In the genomic region with DNA sequence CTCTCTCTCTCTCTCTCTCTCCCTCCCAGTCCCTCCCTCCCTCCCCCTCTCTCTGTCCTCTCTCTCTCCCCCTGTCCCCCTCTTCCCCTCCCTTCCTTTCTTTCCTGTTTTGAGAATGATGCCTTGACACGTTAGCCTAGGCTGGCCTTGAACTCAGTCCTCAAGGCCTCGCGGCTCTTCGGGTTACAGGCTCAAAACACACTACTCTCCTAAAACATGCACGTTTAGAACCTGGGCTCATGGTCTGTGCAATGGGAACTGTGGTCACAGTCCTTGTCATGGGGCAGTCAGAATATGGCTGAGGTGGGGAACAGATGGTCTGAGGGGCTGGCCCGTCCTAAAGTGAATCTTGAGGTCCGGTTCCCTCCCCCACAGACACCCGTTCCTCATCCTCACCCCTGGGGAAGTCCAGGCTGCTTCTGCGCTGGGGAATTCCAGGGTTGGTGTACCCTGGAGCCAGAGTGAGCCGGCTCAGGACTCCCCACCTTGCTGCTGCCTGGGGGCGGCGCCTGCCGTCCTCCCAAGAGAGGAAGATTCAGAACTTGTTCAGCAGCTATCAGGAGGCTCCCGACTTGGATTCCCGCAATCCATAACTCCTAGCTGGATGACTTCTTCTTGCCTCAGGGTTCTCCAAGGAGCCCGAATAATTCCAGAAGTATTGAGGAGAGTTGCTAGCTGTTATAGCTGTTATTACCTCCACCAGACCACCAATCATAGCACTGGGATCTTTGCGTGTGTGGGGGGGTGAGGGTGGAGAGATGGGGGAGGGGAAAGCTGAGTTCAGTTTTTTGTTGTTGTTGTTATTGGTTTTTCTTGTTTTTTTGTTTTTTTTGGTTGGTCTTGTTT, we compare ENCODE assay signal across 8 mouse cellular contexts. TPM values are rescaled to one million over a fixed set of nuclear protein-coding genes. Genes with fewer than 3 reads are reported as not detected.
A peak's percentile ranks its signal among the peaks of the same experiment; 100 is the strongest.
DNase-seq lines count a peak whose midpoint lies in the region; ATAC-seq and TF ChIP-seq lines count a peak whose summit lies in the region.

No protein-coding gene starts in this region.

- H3K4me1 ChIP-seq in lung, embryonic 14.5 days (ENCODE audit: insufficient read depth) = peaks cover 3% of the 10 kb centered on the region; the same call in 1 of the 2 replicates
- H3K4me1 ChIP-seq in hindbrain, embryonic 13.5 days (replicated peaks) = peaks cover 15% of the 10 kb centered on the region
- peaks cover 22% of the 10 kb centered on the region for H3K4me1 ChIP-seq in lung, embryonic 16.5 days (replicated peaks; ENCODE audit: control insufficient read depth, insufficient read depth, low read length)

- H3K36me3 ChIP-seq in lung, embryonic 14.5 days (ENCODE audit: insufficient read depth) = 0 out of 2 replicates have a peak, but pooled peaks cover 4% of the 10 kb centered on the region
- H3K36me3 ChIP-seq in hindbrain, embryonic 13.5 days = no peaks in the 10 kb centered on the region
- H3K36me3 ChIP-seq in lung, embryonic 16.5 days (ENCODE audit: control insufficient read depth, insufficient read depth, low read length) = no peaks in the 10 kb centered on the region

- no peak for DNase-seq in lung, embryonic 14.5 days
- no peak for DNase-seq in lung, postnatal 25 days (ENCODE audit: low spot score)
- no peak for DNase-seq in cerebellum, adult 9-10 months
- DNase-seq in cerebellum, postnatal 4 days (ENCODE audit: low spot score in 2 of 2) = no peak
- DNase-seq in spleen, postnatal 14 days (ENCODE audit: low spot score in 2 of 2) = no peak

- peak overlapping the region; percentile 72 for H3K4me2 ChIP-seq in lung, embryonic 14.5 days
- peak overlapping the region; percentile 13; the same call in 1 of the 2 replicates for H3K4me2 ChIP-seq in hindbrain, embryonic 13.5 days
- H3K4me2 ChIP-seq in lung, embryonic 16.5 days (ENCODE audit: low read depth, low read length) = peak overlapping the region; percentile 78

- no peaks in the 10 kb centered on the region for H3K9me3 ChIP-seq in lung, embryonic 14.5 days (ENCODE audit: low read depth, low read length)
- H3K9me3 ChIP-seq in hindbrain, embryonic 13.5 days = no peaks in the 10 kb centered on the region
- H3K9me3 ChIP-seq in lung, embryonic 16.5 days (ENCODE audit: control insufficient read depth, low read length) = no peaks in the 10 kb centered on the region

- 5% methylated on average over 17 of the region's 17 CpGs for WGBS in lung, embryonic 14.5 days
- WGBS in hindbrain, embryonic 13.5 days = 8% methylated on average over 16 of the region's 17 CpGs
- 4% methylated on average over 17 of the region's 17 CpGs for WGBS in lung, embryonic 16.5 days

- ATAC-seq in lung, embryonic 14.5 days (ENCODE audit: insufficient read depth) = no peak
- peak; percentile 38 for ATAC-seq in activated CD4-positive, CD25-positive, alpha-beta regulatory T cell, adult 4 months
- ATAC-seq in hindbrain, embryonic 13.5 days (ENCODE audit: low FRiP score) = no peak
- ATAC-seq in lung, embryonic 16.5 days (ENCODE audit: low read depth) = no peak

- H3K4me3 ChIP-seq in lung, embryonic 14.5 days (ENCODE audit: low read depth, low read length) = peak overlapping the region; percentile 42
- H3K4me3 ChIP-seq in hindbrain, embryonic 13.5 days = peak overlapping the region; percentile 25; the same call in 1 of the 2 replicates
- peak overlapping the region; percentile 62 for H3K4me3 ChIP-seq in lung, embryonic 16.5 days (ENCODE audit: low read length)

- peak overlapping the region; percentile 42; the same call in 1 of the 2 replicates for H3K9ac ChIP-seq in lung, embryonic 14.5 days
- H3K9ac ChIP-seq in hindbrain, embryonic 13.5 days = no peak overlapping the region
- H3K9ac ChIP-seq in lung, embryonic 16.5 days (ENCODE audit: low read length) = peak overlapping the region; percentile 74

- no peak for TF ChIP-seq CTCF in lung, embryonic 14.5 days (IDR thresholded peaks at IDR 0.05; ENCODE audit: low read depth)

- H3K27ac ChIP-seq in lung, embryonic 14.5 days (ENCODE audit: low read depth) = no peak overlapping the region
- H3K27ac ChIP-seq in hindbrain, embryonic 13.5 days = no peak overlapping the region
- H3K27ac ChIP-seq in lung, embryonic 16.5 days (ENCODE audit: low read length) = no peak overlapping the region

- H3K27me3 ChIP-seq in lung, embryonic 14.5 days (ENCODE audit: insufficient read depth, low read length) = peaks cover 35% of the 10 kb centered on the region
- peaks cover 84% of the 10 kb centered on the region for H3K27me3 ChIP-seq in hindbrain, embryonic 13.5 days
- peaks cover 5% of the 10 kb centered on the region for H3K27me3 ChIP-seq in lung, embryonic 16.5 days (ENCODE audit: control insufficient read depth, insufficient read depth, low read depth, low read length)

RNA-seq across cellular contexts. Expression of a gene that starts 0.8 kb away (rescaled TPM):
- polyA plus RNA-seq in lung, embryonic 14.5 days (2014; fragmentation: Nextera tagmentation; extraction: Ambion mirVana) = 33.6 and 41.5 TPM in 2 replicates
- 10 to 100 TPM; 55.3 to 64.7 TPM for polyA plus RNA-seq in activated CD4-positive, CD25-positive, alpha-beta regulatory T cell, adult 4 months (2017; shearing (Covaris generic))
- 3.4 and 4.4 TPM in 2 replicates for polyA plus RNA-seq in hindbrain, embryonic 13.5 days (2015; fragmentation: Nextera tagmentation; extraction: Ambion mirVana)
- polyA plus RNA-seq in lung, embryonic 16.5 days (2015; fragmentation: Nextera tagmentation; extraction: Ambion mirVana) = 76.2 and 93.0 TPM in 2 replicates

RNA-seq across cellular contexts. Expression of a gene that starts 12.6 kb away (rescaled TPM):
- 1.5 TPM in 2 replicates for polyA plus RNA-seq in lung, embryonic 14.5 days (2014; fragmentation: Nextera tagmentation; extraction: Ambion mirVana)
- polyA plus RNA-seq in activated CD4-positive, CD25-positive, alpha-beta regulatory T cell, adult 4 months (2017; shearing (Covaris generic)) = 1 to 10 TPM; 2.9 to 3.8 TPM
- polyA plus RNA-seq in hindbrain, embryonic 13.5 days (2015; fragmentation: Nextera tagmentation; extraction: Ambion mirVana) = 0.21 TPM in 1 of 2 replicates, not detected in the other
- polyA plus RNA-seq in lung, embryonic 16.5 days (2015; fragmentation: Nextera tagmentation; extraction: Ambion mirVana) = 2.2 and 4.2 TPM in 2 replicates

RNA-seq across cellular contexts. Expression of a gene that starts 14.0 kb away (rescaled TPM):
- polyA plus RNA-seq in lung, embryonic 14.5 days (2014; fragmentation: Nextera tagmentation; extraction: Ambion mirVana) = 156 and 166 TPM in 2 replicates
- polyA plus RNA-seq in activated CD4-positive, CD25-positive, alpha-beta regulatory T cell, adult 4 months (2017; shearing (Covaris generic)) = 100 to 1,000 TPM; 100 to 103 TPM
- 98.2 and 104 TPM in 2 replicates for polyA plus RNA-seq in hindbrain, embryonic 13.5 days (2015; fragmentation: Nextera tagmentation; extraction: Ambion mirVana)
- polyA plus RNA-seq in lung, embryonic 16.5 days (2015; fragmentation: Nextera tagmentation; extraction: Ambion mirVana) = 156 TPM in 2 replicates

RNA-seq across cellular contexts. Expression of a gene that starts 15.3 kb away (rescaled TPM):
- 0.09 and 0.31 TPM in 2 replicates for polyA plus RNA-seq in lung, embryonic 14.5 days (2014; fragmentation: Nextera tagmentation; extraction: Ambion mirVana)
- not detected for polyA plus RNA-seq in activated CD4-positive, CD25-positive, alpha-beta regulatory T cell, adult 4 months (2017; shearing (Covaris generic))
- polyA plus RNA-seq in hindbrain, embryonic 13.5 days (2015; fragmentation: Nextera tagmentation; extraction: Ambion mirVana) = 0.58 and 0.80 TPM in 2 replicates
- 0.24 and 0.33 TPM in 2 replicates for polyA plus RNA-seq in lung, embryonic 16.5 days (2015; fragmentation: Nextera tagmentation; extraction: Ambion mirVana)

RNA-seq across cellular contexts. Expression of a gene that starts 40.0 kb away (rescaled TPM):
- polyA plus RNA-seq in lung, embryonic 14.5 days (2014; fragmentation: Nextera tagmentation; extraction: Ambion mirVana) = 58.0 and 62.3 TPM in 2 replicates
- 1 to 10 TPM; 3.2 to 5.0 TPM for polyA plus RNA-seq in activated CD4-positive, CD25-positive, alpha-beta regulatory T cell, adult 4 months (2017; shearing (Covaris generic))
- polyA plus RNA-seq in hindbrain, embryonic 13.5 days (2015; fragmentation: Nextera tagmentation; extraction: Ambion mirVana) = 11.0 and 14.3 TPM in 2 replicates
- polyA plus RNA-seq in lung, embryonic 16.5 days (2015; fragmentation: Nextera tagmentation; extraction: Ambion mirVana) = 63.5 and 67.2 TPM in 2 replicates

Comparison
In these comparisons a context has a peak if more than half of its experiments do, and no peak if none do; other contexts are left out.
1. H3K4me2 ChIP-seq: peak in every context shown above with its lines; median percentile 78 in lung, embryonic 16.5 days; 72 in lung, embryonic 14.5 days; 13 in hindbrain, embryonic 13.5 days.